Mouse (Mus musculus): ENCODE results near the gene Elk4.
A peak's percentile ranks its signal among the peaks of the same experiment; 100 is the strongest.

The Elk4 gene

DNA sequence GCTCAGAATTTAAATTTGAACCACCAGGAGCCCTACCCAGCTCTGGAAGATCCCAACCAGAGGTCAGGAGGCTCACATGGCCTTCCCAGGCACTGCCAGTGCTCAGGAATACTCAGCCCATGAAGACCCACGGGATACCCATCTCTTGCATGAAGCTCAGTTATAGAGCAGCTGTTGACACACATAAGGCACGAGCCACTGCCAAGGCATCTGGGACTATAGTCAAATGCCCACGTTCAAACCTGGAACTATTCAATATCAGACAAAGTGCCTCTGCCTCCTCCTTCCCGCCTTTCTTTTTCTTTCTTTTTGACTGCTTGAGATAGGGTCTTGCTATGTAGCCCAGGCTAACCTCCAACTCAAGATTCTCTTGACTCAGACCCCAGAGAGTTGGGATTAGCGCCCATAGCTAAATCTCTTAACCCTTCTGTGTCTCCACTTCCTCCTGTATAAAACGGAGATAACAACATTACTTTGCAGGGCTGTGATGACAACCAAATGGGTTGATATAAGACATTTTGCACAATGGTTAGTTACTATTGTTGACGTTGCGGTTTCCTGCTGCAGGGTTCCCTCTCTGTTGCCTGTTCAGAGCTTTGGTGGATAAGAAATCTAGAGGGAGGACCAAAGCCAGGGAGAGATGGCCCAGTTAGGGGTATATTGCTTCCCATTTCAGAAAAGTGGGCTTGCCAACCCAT lies 58.2 kb downstream of the Elk4 start:
- no peak for DNase-seq (ENCODE audit: low spot score)

DNA sequence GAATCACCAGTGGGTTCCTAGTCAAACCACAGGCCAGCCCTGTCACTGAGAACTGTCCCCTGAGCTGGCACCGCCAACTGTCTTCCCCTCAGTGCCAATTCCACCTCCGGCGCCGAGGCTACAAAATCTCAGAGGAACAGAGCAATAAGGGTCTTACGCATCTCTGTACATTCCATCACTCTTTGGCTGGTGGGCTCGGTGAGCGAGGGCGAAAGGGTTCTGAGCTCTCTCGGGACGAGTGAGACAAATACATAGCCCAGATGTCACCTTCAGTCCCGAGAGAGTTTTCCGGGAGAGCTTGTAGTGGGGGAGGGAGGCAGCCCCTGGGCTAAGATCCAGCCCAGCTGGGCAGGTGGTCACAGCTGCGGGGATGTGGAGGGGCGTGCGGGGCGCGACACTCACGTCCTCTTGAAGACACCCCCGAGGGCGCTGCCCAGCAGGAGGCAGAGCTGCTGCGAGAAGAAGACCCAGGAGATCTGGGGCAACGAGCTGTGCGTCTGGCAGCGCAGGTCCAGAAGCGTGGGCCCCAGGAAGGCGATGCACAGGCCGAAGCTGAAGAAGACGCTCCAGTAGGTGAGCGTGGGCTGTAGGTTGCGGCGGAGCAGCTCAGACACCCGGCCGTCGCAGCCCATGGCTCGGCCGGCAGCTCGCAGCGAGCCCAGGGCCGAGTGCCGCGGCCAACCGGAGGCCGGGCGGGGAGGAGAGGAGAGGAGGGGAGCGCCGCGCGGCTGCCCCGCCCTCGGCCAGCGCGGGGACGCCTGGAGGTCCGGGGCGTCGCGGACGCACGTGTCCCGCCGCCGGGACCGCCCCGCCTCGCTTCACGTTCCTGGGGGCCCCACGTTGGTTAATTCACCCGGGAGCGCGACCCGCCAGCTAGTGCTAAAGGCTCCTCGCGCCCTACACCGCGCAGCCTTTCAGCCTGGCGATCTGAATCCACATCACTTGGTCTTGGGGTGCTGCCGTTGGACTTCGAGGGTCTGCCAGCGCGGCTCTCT lies 60.2 kb downstream of the Elk4 start, which contains the start of gene Mfsd4a:
TSS of gene Mfsd4a (minus strand) at position 802 of the 995 bp plus-strand sequence.
- DNase-seq (ENCODE audit: low spot score), result peak; percentile 28

DNA sequence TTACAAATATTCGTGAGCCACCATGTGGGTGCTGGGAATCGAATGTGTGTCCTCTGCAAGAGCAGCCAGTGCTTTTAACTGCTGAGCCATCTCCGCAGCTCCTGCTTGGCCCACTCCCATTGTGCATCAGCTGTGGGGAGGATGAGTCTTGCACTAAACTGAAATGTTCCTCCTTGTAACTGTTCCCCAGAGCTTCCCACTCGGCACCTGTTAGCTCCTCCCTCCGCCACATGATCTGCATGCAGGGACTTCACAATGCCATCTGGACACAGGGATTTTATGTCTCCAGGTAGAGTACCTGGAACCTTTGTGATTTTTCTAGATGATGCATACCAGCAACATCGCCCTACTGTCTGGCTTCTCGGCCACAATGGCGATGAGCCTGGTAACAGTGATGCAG lies 62.0 kb downstream of the Elk4 start:
- DNase-seq (ENCODE audit: low spot score), result no peak

DNA sequence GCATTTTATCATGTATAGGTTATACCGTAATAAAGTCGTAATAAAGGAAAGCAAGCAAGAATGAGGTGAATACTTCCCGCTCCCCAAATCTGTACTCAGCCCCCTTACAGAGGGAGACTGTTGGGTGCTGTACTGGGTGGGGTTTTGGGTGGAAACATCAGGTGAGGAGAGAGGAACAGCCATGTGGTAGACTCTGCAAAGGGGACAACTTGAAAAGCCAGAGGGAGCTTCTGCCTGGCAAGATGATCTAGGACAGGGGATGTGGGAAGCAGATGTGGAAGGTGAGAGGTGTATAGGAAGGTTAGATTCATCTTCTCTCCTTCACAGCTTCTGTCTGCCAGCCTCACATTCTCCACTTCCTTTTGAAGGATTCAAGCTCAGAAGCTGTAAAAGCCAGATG lies 63.3 kb downstream of the Elk4 start:
- no peak for DNase-seq (ENCODE audit: low spot score)

- peak; percentile 24 for DNase-seq (ENCODE audit: low spot score)
These were observed 68.2 kb downstream of the Elk4 start for GRCm38 (mm10) chr1:132075576-132075975.

DNA sequence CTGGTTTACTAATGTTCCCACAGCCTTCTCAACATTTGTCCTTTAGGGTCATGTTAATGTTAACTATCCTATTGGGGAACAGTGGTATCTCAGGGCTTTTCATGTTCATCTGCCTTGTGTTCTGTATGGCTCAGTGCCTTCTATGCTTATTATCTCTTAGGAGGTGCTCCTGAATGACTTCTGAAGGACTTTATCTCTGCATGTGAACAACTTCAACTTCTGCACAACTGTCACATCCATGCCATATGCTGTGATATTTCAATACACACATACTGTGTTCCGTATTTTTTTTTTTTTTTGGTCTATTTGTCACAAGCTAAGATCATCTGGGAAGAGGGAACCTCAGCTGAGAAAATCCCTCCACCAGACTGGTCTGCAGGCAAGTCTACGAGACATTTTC lies 71.0 kb downstream of the Elk4 start:
- DNase-seq (ENCODE audit: low spot score), result no peak

Measured in lung, postnatal 25 days (tissue).